Mouse (Mus musculus): Measurements from ENCODE around the gene Gm3558. TPM values are rescaled to one million over a fixed set of nuclear protein-coding genes. Genes with fewer than 3 reads are reported as not detected.
"Not testable (repeated sequence)": the region's sequence is repeated elsewhere in the genome, so short reads cannot be mapped to it uniquely, and the experiment has no call there.

Gene Gm3558
- 0.23 and 0.63 TPM in 2 replicates for polyA plus RNA-seq (2016; fragmentation: Nextera tagmentation; extraction: Ambion mirVana)

DNA sequence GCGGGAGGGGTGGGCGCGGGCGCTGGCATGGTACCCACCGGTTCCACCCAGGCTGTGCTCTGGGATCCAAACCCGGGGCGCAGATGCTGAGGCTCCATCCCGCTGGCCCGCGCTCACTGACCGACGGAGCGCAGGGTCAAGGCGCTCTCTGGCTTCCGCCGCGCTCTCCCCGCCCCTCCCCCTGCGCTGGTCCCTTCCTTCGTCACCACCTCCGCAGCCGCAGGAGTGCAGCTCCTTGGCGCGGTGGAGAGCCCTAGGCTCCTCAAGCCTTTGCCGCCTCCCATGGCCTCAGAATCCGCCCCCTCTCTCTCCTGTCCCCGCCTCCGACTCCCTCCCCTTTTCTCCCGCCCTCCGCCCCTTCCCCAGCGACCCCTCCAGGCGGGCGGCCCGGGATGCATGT, at the start of gene Gm3558:
Gene Gm3558, minus strand, starts transcription at position 185 of the 400 bp plus-strand sequence.
- WGBS: 0% methylated on average over 1 of the region's 34 CpGs
- not testable (repeated sequence) for H3K27me3 ChIP-seq (ENCODE audit: insufficient read depth, poor library complexity, severe bottlenecking); H3K4me1 ChIP-seq; H3K9me3 ChIP-seq; DNase-seq (ENCODE audit: low spot score); H3K27ac ChIP-seq; H3K36me3 ChIP-seq
- peak within 1 kb of the TSS; percentile 53 for H3K4me3 ChIP-seq

DNA sequence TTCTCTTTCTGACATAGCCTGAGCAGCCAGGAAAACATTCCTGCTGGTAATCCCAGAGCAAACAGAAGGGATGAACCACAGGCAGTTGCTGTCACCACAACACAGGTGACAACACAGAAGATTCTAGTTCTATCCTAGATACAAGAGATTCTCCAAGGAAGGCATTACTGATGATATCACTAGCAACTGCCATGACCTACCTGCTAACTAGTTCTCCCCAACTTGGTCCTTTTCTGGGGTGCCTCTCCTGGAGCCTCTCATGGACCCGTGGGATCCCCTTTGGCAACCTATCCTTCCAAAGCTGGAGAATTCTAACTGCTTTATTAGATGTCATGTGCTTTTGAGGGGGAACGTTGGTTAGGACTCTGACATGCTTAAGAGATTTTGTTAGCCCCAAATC, 27.1 kb upstream of the Gm3558 start, which contains the start of gene Gm10338:
Gene Gm10338, minus strand, starts transcription at position 101 of the 400 bp plus-strand sequence.
- not testable (repeated sequence) for H3K27ac ChIP-seq; H3K4me3 ChIP-seq; H3K27me3 ChIP-seq (ENCODE audit: insufficient read depth, poor library complexity, severe bottlenecking); H3K36me3 ChIP-seq; H3K4me1 ChIP-seq; H3K9me3 ChIP-seq; DNase-seq (ENCODE audit: low spot score)
- WGBS: no CpG with 5 or more reads among the region's 2 CpGs

DNA sequence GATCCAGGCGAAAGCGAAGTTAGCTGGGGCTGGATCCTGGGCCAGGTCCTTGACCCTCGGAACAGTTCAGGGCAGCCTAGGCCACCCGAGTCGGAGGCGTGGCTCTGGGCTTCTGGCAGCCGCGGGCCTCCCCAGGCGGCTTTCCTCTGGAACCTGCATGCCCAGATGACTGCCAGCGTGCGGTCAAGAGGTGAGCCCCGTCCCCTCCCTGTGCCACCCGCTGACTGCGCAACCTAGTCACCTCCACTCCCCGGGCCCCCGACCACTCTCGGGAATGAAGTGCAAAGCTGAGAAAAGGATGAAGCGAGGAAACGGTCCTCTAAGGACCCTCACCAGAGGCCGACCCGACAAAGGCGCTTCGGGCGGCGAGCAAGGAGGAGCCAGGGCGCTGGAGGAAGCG, 476 bp downstream of the Gm3558 start:
- not testable (repeated sequence) for H3K9me3 ChIP-seq; H3K4me1 ChIP-seq; H3K36me3 ChIP-seq; H3K27me3 ChIP-seq (ENCODE audit: insufficient read depth, poor library complexity, severe bottlenecking); H3K27ac ChIP-seq
- peak; percentile 62 for DNase-seq (ENCODE audit: low spot score)
- WGBS: 1% methylated on average over 20 of the region's 27 CpGs
- H3K4me3 ChIP-seq: peak overlapping the region; percentile 53

DNA sequence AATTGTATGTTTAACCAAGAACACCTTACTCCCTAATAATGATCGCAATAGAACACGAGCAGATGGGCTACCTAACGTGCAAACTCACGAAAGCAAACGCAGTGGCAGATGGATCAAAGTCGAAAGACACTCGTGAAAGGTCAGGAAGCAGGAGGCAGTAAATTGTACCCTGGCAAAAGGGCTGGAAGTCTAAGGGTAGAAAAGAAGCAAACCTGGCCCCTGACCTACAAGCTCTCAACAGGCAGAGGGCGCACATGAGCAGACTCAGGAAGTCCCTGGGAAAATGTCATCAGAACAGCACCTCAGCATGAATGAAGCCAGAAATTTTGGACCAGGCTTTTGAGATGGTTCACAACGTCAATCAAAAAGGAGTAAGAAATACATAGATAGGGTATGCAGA, 1.1 kb downstream of the Gm3558 start:
- WGBS: 3% methylated on average over 7 of the region's 9 CpGs

More for the DNA sequence above, 1.1 kb downstream of the Gm3558 start:
- H3K4me1 ChIP-seq; H3K4me3 ChIP-seq; H3K27me3 ChIP-seq (ENCODE audit: insufficient read depth, poor library complexity, severe bottlenecking); H3K27ac ChIP-seq; H3K9me3 ChIP-seq; H3K36me3 ChIP-seq; DNase-seq (ENCODE audit: low spot score): not testable (repeated sequence)

Other genes with a start within 250 kb of the Gm3558 start
- not detected in 2 replicates for gene Gm5797, start 236.2 kb downstream of the Gm3558 start, polyA plus RNA-seq (2016; fragmentation: Nextera tagmentation; extraction: Ambion mirVana)
- not detected in 2 replicates for gene Gm8374, start 203.4 kb downstream of the Gm3558 start, polyA plus RNA-seq (2016; fragmentation: Nextera tagmentation; extraction: Ambion mirVana)
- gene Gm3755, start 117.6 kb downstream of the Gm3558 start, polyA plus RNA-seq (2016; fragmentation: Nextera tagmentation; extraction: Ambion mirVana): not detected in 2 replicates
- gene Gm3752, start 84.8 kb downstream of the Gm3558 start, polyA plus RNA-seq (2016; fragmentation: Nextera tagmentation; extraction: Ambion mirVana): 1.5 and 2.0 TPM in 2 replicates
- gene Gm10338, start 27.0 kb upstream of the Gm3558 start, polyA plus RNA-seq (2016; fragmentation: Nextera tagmentation; extraction: Ambion mirVana): not detected in 2 replicates
- not detected in 2 replicates for gene Gm10128, start 75.4 kb upstream of the Gm3558 start, polyA plus RNA-seq (2016; fragmentation: Nextera tagmentation; extraction: Ambion mirVana)
- gene Gm26661, start 223.0 kb upstream of the Gm3558 start, polyA plus RNA-seq (2016; fragmentation: Nextera tagmentation; extraction: Ambion mirVana): not detected in 2 replicates
- gene Flnb, start 249.4 kb upstream of the Gm3558 start, polyA plus RNA-seq (2016; fragmentation: Nextera tagmentation; extraction: Ambion mirVana): 15.2 and 18.5 TPM in 2 replicates